Mouse (Mus musculus) forelimb bud, embryonic 11.5 days (tissue): ENCODE results near the gene Hps1.
"Not testable (repeated sequence)": the region's sequence is repeated elsewhere in the genome, so short reads cannot be mapped to it uniquely, and the experiment has no call there.

Experiments
- DNase-seq: peaks from one replicate; pipeline ENCODE4 v3.0.0-alpha.2; 2012; ENCODE audit warnings: low read depth, low spot score

Gene Hps1

DNA sequence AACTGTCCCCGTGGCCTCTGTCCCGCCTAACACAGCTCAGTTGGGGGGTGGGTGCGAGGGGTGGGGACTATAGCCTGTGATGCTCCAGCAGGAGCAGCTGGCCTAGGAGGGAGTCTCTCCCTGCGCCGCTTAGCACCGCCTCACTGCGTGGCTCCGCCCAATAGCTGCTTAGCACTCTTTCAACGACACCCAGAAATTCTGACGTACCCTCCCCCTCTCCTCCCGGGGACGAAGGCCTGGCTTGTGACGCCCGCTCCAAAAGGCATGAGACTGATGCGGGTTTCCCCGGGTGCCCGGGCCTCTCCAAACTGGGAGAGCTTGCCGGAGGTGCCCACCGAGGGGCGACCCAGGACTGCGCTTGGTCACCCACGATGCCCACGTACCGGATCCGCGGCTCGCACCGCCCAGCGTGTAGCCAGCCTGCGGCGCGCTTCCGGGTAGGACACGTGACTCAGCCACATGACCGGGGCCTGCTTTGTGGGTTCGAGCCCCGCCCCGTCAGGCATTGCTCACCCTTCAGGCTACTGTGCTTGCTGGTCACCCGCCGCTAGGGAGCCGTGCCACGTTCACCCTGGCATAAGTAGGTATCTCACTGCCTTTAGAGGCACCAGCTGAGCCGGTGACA lies at the start of gene Hps1:
TSS of gene Hps1 (minus strand) at position 448 of the 625 bp plus-strand sequence.
- DNase-seq = peak; percentile 91

DNA sequence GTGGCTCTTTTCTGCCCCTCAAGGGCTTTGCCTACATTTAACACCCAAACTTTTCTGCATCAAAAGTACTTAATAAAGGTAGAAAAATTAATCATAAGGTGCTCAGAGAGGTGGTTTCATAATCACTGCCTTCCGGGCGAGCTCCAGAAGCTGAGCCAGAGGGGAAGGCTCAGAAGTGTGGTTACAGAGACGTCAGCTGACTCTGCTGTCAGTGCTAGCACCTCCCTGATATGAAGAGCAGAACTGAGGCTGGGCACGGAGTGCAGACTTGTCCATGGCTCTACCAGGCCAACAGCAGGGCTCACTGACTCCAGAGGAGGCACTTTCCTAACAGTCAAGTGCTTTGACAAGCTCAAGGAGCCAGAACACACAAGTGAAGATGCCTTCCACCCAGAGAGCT lies 49.4 kb upstream of the Hps1 start:
- DNase-seq = no peak

DNA sequence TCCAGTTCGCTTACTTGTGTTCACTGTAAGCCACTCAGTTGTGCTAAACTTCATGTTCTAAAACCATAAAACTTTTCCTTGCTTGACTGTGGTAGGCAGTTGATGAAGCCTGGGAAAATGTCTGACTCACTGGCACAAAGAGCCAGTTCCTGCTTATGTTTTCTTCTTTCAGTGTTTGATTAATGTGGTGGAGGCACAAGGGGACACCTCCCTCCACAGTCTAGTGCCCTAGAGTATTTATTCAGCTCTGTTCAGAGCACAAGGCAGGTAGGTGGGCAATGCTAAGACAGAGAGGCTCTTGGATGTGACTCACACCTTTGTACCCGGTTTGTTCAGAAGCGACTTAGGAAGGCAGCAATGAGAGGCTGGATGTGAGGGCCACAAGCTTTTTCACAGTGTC lies 48.1 kb upstream of the Hps1 start:
- no peak for DNase-seq

DNA sequence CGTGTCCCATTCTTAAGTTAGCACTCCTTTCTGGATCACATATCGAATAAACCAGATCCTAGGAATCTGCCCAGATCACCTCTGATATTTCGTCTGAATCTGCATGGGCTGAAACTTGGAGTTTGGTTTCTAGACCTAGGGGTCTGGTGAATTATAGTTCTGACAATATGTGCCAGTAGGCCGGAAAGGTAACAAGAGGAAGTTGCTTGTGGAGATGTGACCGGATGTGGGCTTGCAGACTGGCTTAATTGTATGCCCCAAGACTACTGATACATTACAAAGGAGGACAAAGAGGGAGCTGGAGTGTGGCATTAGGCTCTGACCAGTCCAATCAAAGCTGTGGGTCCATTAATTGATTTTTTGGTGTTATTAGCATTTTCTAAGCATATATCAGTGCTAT lies 40.3 kb upstream of the Hps1 start:
- DNase-seq = no peak

DNA sequence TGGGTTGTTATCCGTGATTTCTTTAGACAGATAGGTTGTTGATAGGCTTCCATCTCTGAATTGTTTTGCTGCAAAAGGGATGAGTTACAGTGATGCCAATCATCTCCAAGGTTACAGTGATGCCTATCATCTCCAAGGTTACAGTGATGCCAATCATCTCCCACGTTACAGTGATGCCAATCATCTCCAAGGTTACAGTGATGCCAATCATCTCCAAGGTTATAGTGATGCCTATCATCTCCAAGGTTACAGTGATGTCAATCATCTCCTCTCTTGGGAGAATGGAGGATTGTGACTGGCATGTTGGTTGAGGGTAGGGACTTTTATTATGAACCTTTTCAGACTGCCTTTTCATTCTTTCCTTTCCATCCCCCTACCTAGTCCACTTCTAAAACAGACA lies 38.0 kb upstream of the Hps1 start:
- no peak for DNase-seq

DNA sequence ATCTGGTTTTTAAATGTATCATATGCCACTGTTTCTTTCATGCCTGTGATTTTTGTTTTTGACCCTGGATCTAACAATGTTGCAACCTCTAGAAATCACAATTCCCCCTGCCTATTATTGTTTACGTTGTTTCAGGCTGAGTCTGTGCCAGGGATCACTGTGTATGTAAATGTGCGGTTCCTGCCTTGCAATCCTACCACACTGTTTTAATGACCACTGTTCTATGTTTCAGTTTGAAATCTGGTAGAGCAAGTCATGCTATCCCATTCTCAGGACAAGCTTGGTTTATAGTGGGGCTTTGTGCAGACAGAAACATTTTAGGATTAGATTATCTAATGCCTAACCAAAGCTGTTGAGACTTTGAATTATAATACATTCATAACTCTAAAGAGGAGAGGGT lies 36.5 kb upstream of the Hps1 start:
- no peak for DNase-seq

DNA sequence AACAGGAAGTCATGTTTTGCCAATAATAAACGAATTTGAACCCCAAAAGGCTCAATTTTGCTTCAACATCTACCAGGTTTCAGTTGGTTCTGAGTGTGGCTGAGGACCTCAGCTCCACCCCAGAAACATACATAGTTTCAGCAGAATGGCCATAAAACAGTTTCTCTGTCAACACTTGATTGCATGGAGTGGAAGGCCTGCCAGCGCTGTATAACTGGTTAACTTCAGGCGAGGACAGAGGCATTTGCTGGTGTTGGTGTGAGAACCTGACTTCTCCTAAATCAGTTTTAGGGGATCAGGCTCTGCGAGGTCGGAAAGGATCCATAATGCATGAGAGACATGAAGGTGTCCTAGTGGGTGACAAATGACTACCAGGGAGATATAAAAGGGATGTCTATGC lies 30.4 kb upstream of the Hps1 start:
- DNase-seq = no peak

DNA sequence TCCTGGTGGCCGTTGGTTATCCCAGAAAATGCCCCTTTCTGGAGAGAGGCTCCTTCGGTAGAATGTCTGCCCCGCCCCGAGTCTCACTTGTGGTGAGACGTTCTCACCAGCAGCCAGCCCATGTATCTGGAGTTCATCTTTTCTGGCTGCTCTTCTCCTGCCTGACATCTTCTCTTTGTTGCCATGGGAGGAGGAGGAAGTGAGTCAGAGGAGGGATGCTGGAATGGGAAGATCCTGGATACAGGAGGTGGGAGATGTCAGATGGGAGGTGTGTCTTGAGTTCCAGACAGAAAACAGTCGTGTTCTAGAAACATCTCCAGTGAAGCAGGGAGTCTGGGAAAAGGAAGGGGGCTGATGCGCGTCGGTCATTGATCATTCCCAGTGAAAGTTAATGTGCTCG lies 29.7 kb upstream of the Hps1 start:
- no peak for DNase-seq

DNA sequence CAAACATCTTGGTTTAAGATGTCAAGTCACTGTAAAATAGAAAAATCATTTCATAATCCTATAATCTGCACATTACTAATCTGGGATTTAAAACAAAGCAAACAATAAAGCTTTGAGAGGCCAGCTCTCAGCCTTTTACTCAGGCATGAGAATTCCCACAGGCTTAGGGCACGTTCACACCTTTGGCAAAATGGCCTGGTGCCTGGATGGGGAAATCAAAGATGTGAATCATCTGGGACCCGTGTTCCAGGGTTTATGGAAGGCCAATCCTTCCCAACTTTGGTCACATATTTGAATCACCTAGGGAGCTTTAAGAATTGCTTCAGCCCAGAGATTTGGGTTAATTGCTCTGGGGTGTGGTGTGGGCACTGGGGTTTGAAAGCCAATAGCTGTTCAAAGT lies 18.1 kb upstream of the Hps1 start:
- no peak for DNase-seq

DNA sequence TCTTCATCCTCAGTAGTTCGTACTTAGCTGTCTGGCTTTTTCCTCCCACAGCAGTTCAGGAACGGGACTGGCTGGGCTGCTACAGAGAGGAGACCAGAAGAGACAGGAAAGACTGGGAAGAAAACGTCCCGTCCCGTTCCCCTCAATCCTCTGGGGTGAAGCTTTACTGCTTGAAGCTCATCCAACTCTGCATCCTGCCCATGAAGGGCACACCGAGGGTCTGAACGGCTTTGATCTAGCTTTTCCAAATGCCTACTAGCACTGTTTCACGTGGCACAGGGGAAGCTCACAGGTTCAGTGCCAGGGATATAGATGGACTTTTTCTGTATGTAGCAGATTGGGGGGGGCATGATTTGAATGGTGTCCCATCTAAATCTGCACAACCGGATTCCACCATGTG lies 16.0 kb upstream of the Hps1 start:
- no peak for DNase-seq

DNA sequence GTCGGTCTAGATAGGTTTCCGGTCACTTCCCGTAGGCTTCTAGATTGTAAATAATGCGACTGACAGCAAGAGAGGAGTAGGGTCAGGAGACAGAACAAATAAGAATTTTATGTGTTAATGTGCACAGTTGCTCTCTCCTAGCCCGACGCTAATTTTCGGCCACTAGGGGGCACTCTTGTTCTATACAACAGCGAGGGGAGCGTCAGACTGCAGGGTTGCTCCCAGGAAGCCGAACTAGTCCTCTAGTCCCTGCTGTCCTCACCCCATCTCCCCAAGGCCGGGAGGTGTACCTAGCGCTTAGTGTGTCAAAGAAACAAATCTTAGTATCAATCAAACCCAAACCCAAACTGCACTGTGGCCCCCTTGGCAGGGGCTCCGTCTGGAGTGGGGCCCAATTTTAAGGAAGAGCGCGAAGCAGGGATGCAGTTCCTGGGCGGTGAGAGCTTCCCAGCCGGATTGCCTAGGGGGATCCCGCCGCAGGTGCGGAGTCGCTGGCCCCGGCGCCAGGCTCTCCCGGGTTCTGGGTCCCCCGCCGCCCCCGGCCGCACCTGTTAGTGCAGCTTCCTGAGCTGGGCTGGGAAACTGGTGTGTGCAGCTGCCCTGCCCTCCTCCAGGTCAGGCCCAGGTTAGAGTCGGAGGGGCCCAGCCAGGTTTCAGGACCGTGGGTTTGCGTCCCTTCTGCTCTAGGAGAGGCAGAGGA lies 15.3 kb upstream of the Hps1 start:
- DNase-seq = peak; percentile 91

DNA sequence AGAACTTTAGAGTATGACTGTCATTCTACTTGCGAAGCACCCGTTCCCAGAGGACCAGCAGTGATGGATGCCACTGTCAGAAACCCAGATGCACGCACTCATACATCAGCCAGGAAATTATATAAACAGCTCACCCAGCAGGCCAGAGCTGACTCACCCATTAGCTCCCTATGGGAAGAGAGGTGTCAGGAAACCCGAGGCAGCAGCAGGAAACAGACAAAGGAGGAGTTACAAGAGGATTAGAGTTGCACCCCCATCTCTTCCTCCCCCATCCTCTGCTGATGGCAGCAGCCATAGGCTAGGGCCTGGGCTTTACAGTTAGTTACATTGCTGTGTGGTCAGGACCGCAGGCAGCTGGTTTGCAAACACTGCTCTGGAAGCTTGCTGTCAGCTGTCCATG lies 8.5 kb upstream of the Hps1 start:
- no peak for DNase-seq

DNA sequence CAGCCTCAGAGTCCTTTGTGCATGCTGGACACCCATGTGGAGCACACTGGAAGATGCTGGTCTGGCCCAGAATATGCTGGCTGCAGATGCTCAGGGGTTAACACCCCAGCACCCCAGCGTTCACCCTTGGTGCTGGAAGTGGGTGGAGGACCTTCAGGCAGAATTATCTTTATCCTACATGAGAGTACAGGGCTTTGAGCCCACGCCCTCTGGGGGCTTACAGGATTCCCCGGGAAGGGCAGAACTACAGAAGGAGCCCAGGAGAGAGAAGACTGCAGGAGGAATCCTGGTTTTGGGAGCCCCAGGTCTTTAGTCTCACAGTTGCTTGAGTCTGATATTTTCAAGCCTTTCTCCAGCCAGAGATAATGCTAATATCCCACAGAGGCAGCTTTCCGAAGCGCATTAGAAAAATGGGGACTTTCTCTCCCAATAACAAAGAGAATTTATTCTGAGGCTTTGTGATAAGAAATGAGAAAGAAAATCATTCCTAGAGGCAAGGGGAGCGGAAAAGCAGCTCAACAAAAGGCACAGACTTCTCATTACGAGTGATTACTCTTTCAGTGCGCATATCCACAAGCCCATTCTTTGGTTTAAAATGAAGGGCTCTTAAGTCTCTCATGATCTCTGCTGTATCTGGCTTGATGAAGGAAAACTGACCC lies 5.9 kb upstream of the Hps1 start:
- DNase-seq = no peak

DNA sequence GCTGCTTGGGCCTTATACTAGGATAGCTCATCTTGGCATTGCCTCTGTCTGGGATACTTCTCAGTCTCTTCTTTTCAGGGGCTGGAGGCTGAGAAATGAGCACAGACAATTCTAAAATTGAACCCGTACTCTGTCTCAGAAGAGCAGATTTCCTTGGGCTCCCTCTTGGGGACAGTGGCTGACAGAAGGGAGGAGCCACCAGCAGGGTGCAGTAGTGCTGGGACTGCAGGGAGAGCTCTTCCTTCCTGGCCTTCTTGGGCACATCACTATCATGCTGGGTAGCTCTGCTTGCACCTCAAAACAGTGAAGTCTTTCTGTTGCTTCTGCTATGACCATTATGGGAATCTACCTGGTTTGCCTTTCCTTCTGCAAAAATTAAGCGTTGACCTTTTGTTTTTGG lies 5.4 kb upstream of the Hps1 start:
- no peak for DNase-seq

DNA sequence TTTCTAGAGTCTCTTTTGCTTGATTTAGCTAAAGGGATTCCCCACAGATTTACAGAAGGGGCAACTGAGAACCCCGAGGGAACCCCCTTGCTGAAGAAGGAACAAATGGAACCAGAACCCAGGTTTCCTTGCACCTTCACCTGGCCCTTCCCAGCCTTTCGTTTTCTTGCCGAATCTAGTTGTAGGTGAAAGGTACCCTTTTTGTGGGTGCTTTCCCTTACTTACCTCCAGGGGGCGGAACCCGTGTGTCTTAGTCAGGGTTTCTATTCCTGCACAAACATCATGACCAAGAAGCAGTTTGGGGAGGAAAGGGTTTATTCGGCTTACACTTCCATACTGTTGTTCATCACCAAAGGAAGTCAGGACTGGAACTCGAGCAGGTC lies 369 bp upstream of the Hps1 start:
- not testable (repeated sequence) for DNase-seq

DNA sequence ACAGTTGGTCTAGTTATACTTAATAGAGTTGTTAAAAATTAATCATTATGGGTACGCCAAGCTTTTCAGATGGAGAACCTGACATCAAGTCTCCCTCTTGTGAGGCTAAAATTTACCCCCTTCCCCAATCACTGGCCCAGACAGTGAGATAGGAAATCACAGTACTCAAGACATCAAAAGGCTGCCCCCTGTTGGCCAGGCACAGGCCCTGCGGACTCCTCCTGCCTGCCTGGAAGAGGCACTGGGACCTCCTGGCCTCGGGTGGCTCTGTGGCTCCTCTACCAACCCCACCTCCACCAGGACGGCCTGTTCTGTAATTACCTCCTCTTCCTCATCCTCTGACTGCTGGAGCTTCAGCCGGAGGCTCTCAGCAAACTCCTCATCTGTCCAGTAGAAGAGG lies 2.0 kb downstream of the Hps1 start:
- DNase-seq = no peak

DNA sequence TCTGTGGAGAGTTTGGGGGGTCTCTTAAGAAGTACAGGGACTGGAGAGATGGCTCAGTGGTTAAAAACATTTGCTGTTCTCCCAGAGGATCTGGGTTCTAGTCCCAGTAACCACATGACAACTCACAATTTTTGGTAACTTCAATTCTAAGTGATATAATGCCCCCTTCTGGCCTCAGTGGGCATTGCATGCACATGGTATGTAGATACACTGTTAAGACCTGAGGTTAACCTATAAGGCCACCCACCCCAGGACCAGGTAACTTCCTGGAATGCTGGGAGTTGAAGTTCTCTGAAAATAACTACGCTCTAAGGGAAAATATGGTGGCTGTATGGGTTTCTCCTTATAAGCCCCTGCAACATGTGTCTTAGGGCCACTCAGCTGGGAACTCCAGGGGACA lies 3.0 kb downstream of the Hps1 start:
- no peak for DNase-seq

DNA sequence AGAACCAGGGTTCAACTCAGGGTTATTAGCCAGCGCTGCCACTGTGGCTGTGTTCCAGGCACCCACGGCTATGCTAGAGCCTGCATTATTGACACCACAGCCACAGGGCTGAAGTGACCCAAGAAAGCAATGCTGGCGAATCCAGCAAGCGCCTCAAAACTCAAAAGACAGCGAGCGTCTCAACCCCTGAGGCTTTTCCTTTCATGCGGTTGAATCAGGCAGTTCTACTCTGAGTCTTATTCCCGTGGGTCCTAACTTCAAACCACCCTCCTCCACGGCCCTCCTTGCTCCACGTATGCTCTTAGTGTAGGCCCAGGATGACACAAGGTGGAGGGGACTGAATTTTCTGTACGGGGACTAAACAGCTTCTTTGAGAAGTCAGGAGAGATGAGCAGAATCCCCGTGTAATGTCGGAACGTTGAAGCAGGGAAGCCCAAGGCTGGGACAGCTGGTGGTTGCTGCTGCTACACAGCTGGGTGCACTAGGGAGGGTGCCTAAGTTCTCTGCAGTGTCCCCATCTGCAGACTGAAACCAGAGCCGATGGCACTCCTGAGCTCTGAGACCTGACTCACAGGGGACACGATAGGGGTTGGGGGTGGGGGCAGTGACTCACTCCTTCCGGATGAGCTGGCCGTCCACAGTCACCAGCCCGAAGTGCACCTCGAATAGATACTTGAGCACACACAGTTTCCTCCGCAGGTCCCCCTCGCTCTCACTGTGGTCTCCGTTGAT lies 9.5 kb downstream of the Hps1 start:
- no peak for DNase-seq

DNA sequence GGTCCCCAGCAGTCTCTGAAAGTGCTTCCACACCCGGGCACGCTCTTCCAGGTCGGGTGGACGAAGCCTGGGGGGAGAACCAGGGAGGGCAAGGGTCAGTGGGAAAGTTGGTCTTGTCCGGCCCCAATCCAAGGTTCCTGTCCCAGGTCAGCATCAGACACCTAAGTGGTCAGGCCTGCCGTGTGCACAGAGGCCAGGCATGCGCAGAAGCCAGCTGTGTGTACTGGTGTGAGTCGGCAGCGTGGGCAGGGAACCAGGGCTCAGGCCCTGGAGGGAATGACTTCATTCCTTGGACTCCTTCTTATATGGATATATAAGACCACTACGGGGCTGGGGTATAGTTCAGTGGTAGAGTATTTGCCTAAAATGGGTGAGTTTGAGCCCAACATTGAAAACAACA lies 10.1 kb downstream of the Hps1 start:
- DNase-seq = no peak

DNA sequence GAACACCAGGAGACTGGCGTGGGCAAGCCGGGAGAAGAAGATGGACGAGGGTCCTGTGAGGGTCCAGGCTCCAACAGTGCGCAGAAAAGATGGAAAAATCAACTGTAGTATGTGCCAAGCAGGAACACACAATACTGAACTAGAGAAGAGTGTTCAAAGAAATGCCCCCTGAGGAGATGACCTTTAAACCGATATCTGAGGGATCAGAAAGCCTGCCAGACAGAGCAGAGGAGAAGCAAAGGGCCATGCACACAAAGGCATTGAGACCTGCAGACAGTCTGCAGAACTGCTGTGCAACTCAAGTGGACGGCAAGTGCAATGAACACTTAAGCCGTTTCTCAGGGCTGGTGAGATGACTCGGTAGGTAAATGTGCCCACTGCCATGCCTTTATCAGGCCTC lies 12.4 kb downstream of the Hps1 start:
- DNase-seq = no peak

DNA sequence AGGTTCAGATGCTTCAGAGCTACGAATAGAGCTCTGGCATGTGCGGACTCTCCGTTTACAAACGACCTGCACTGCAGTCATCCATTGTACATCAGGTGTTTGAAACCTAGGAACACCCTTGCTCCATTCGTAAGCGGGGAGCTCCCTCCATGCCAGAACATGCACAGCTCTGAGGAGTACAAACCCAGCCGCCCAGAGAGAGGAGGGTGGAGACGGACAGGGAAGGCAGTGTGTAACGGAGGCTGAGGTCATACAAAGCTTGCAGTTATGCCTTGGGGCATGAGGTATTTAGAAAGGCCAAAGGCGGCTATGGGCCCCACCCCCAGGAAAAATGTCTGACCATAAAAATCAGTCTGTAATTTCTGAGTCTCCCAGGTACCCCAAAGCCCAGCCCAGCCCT lies 15.4 kb downstream of the Hps1 start:
- DNase-seq = no peak

DNA sequence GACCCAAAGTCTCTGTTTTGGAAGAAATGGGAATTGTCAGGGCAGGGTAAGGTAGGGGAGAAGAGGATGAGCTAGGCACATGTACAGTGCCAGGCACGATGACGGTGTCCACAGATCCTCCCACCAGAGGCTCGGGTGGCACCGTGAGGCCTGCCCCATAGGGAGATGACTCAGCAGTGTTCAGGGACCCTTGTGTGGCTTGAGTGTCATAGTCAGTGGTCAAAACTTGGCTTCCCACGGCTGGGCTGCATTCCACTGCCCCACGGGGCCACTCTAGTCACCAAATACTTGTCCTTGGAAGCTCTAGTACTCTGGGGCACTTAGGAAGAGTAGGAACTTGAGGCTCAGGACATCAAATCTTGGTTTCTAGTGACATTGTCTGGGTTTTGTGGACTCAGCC lies 23.1 kb downstream of the Hps1 start:
- no peak for DNase-seq
